Mouse (Mus musculus): ENCODE results near the gene Umodl1.

Gene Umodl1

GRCm38 (mm10) chr17:31037331-31037730 lies 82.9 kb downstream of the Umodl1 start:
- no peak for DNase-seq (ENCODE audit: low read depth, low spot score)

GRCm38 (mm10) chr17:31038381-31038780 lies 83.9 kb downstream of the Umodl1 start:
- DNase-seq (ENCODE audit: low read depth, low spot score): no peak

GRCm38 (mm10) chr17:31039626-31040025 lies 85.2 kb downstream of the Umodl1 start:
- DNase-seq (ENCODE audit: low read depth, low spot score): no peak

GRCm38 (mm10) chr17:31040421-31040820 lies 86.0 kb downstream of the Umodl1 start:
- no peak for DNase-seq (ENCODE audit: low read depth, low spot score)

- no peak for DNase-seq (ENCODE audit: low read depth, low spot score)
Measured at GRCm38 (mm10) chr17:31042751-31043150, 88.3 kb downstream of the Umodl1 start.

- peak; percentile 71 for DNase-seq (ENCODE audit: low read depth, low spot score)
Measured at GRCm38 (mm10) chr17:31057151-31057890, 102.9 kb downstream of the Umodl1 start, which contains the start of gene Abcg1. TSS of gene Abcg1 (plus strand) at chr17:31057675.

GRCm38 (mm10) chr17:31057891-31058744 lies 103.7 kb downstream of the Umodl1 start:
- DNase-seq (ENCODE audit: low read depth, low spot score): no peak

- DNase-seq (ENCODE audit: low read depth, low spot score): no peak
Measured at GRCm38 (mm10) chr17:31058745-31059085, 104.3 kb downstream of the Umodl1 start.

GRCm38 (mm10) chr17:31060196-31060587 lies 105.8 kb downstream of the Umodl1 start:
- no peak for DNase-seq (ENCODE audit: low read depth, low spot score)
